Mouse (Mus musculus) small intestine, adult 2 months (tissue): ENCODE data around the gene Jade1.

Experiments used
- CTCF ChIP-seq: fragments of 200-500 bp; IDR thresholded peaks from 2 replicates; pipeline ENCODE4 v1.5.1; 2012; ENCODE audit warnings: low read depth, mild to moderate bottlenecking, control low read depth, inconsistent platforms, low read length, moderate library complexity, mixed read lengths; ENCODE audit not compliant: insufficient replicate concordance, insufficient read length; ENCODE audit errors: extremely low read depth
- POLR2A ChIP-seq: fragments of 200-500 bp; IDR thresholded peaks from 2 replicates; pipeline ENCODE4 v1.6.1; 2012; ENCODE audit warnings: low read depth, mild to moderate bottlenecking, control low read depth, inconsistent platforms, low read length, moderate library complexity

DNA sequence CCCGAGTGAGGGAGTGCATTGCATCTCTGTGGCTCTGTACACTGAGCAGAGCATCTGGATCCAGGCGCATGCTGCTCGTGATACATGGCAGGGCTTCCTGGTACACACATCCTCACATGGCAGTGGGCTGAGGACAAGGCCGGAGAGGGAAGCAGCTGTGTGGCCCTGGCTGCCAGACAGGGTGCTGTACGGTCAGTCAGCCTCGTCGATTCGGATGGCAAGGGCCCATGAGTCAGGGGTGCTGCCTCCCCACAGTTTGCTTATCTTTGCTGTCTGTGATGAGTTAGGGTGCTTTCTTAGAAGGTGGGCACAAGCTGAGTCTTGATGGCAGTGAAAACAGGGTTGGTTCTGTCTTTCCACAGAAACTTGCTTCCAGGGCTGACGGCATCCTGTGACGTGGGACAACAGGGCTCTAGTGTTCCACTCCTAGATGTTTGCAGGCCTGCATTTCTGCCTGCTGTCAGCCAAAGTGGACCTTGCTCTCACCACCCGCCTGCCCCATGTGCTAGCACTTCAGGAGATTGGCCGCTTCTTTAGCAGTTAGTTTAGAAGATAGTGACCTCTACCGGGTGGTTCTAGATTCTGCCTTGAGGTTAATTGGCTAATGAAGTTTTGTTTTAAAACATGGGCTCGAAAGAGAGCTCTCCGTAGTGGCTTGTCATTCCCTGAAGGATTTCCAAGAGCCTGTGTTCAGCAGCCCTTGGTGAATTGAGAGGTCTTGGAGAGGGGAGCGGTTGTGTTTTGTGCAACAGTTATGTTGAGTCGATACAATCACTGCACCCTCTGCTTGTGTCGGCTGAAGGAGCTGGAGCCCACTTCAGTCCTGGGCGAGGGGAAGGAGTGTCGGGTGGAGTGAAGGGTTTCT is 35.4 kb downstream of the Jade1 start:
- TF ChIP-seq CTCF (peak; percentile 53; the same call in 1 of the 2 replicates), POLR2A (no peak)
